Mouse (Mus musculus): Measurements from ENCODE around the gene Trim47. TPM values are rescaled to one million over a fixed set of nuclear protein-coding genes. Genes with fewer than 3 reads are reported as not detected.
A peak's percentile ranks its signal among the peaks of the same experiment; 100 is the strongest.
"Not testable (repeated sequence)": the region's sequence is repeated elsewhere in the genome, so short reads cannot be mapped to it uniquely, and the experiment has no call there.

The Trim47 gene
- polyA plus RNA-seq, 1 experiment from 2014 or later = 13.1 TPM

DNA sequence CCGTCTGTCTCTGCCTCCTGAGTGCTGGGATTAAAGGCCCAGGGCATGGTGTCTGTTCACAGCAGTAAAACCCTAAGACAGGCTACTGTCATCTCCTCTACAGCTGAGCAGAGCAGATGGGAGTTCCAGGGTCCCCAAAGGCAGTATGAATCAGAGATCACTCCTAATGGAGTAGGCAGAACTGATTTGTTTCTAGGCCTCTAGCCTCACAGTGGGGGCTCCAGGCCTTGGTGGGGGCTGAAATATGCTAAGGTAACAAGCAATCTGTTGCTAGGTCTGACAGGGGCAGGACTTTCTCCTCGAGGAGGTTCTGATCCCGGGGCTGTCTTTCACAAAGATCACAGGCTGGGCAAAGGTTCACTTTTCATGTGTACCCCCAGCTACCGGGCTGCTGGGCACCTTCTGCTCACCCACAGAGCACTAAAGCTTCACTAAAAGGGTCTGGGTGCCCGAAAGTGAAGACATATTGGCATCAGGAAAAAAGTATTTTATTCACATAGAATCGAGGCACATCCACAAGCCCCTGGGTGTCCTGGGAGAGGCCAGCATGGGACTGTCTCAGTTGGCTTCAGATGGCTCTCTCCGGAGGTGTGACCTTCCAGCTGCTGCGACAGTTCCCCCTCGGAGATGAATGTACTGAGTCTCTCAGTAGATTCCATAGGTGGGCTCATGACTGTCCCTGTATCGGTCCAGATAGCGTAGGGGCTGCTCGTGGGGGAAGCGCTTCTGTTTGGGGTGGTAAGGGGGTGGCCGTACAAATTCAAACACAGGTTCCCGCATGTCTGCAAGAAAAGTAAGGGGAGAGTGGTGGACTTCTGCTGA lies 4.5 kb upstream of the Trim47 start:
- peak overlapping the region; percentile 43; the same call in 1 of the 2 replicates for H3K4me3 ChIP-seq (ENCODE audit: low read depth, low read length)
- peaks cover 18% of the 10 kb centered on the region for H3K4me1 ChIP-seq (replicated peaks; ENCODE audit: control insufficient read depth, insufficient read depth, low read length)
- peaks cover 37% of the 10 kb centered on the region for H3K36me3 ChIP-seq (ENCODE audit: control insufficient read depth, insufficient read depth, low read length)
- H3K27ac ChIP-seq (ENCODE audit: low read depth) = peak overlapping the region; percentile 84
- WGBS = 78% methylated on average over 15 of the region's 15 CpGs
- no peaks in the 10 kb centered on the region for H3K27me3 ChIP-seq (replicated peaks; ENCODE audit: control insufficient read depth, insufficient read depth, low read length)
- DNase-seq (ENCODE audit: low spot score) (peak; percentile 67), ATAC-seq (replicated peaks; ENCODE audit: low FRiP score, low TSS enrichment, low read depth) (no peak)
- peak overlapping the region; percentile 67 for H3K9ac ChIP-seq (ENCODE audit: low read length)
- peak overlapping the region; percentile 50 for H3K4me2 ChIP-seq (ENCODE audit: low read length)
- H3K9me3 ChIP-seq (ENCODE audit: control insufficient read depth, low read length) = no peaks in the 10 kb centered on the region

DNA sequence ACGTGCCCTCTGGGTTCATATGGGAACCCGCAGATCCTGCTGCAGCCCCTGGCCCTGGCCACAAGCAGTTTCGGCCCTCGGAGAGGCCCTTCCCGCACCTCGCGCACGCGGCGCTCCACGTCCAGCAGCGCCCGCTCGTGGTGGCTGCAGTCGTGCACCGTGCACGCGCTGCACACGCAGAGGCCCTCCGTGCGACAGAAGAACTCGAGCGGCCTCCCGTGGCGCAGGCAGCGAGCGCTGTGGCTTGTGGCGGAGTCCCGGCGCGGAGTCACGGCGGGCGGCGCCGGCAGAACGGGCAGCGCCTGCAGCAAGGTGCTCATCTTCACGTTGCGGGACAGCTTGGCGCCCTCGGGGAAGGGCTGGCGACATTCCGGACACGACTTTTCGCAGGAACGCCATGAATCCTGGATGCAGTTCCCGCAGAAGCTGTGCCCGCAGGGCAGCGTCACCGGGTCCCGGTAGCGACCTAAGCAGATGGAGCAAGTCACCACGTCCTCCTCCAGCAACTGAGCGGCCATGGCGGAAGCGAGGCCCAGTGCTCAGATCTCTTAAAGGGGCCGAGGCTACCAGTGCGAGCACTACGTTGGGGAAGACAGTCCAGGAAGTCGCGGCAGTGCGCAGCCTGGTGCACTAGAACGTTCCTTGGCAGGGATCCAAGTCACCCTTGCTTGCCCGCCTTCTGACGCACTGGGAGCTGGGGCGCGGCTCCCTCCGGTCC lies 3.6 kb upstream of the Trim47 start, which contains the start of gene Trim65:
Trim65 (minus strand) TSS at position 641 of the 718 bp plus-strand sequence.
- Histone ChIP-seq H3K27ac (ENCODE audit: low read depth) (peak within 1 kb of the TSS; percentile 84), H3K4me1 (replicated peaks; ENCODE audit: control insufficient read depth, insufficient read depth, low read length) (peaks cover 18% of the 10 kb centered on the region), H3K27me3 (replicated peaks; ENCODE audit: control insufficient read depth, insufficient read depth, low read length) (no peaks in the 10 kb centered on the region), H3K9ac (ENCODE audit: low read length) (peak within 1 kb of the TSS; percentile 67), H3K4me2 (ENCODE audit: low read length) (peak within 1 kb of the TSS; percentile 50), H3K9me3 (ENCODE audit: control insufficient read depth, low read length) (no peaks in the 10 kb centered on the region), H3K36me3 (ENCODE audit: control insufficient read depth, insufficient read depth, low read length) (peaks cover 43% of the 10 kb centered on the region), H3K4me3 (ENCODE audit: low read depth, low read length) (peak within 1 kb of the TSS; percentile 43)
- peak; percentile 82 for ATAC-seq (replicated peaks; ENCODE audit: low FRiP score, low TSS enrichment, low read depth)
- peak; percentile 93 for DNase-seq (ENCODE audit: low spot score)
- under 1% methylated on average over 69 of the region's 69 CpGs for WGBS

DNA sequence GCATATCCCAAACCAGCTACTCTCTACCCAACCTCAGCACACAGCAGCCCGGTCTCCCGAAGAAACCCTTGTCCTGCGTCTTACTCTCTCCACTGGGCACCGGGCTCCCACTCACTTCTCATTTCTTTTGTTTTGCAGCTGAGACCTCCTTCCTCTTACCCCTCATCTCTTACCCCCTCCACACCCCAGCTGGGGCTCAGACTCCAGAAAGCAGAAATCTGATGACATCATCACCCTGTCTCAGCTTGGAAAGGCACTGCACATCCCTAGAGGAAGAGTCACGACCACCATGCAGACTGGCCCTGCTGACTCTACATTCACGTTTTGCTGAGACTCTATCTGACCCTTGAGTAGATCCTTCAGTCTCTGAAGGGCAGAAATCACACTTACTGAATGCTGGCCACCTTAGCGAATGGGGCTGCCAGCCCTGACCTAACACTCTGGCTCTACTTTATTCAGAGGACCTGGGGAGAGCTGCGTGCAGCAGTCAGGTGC lies 3.0 kb upstream of the Trim47 start:
- H3K4me1 ChIP-seq (replicated peaks; ENCODE audit: control insufficient read depth, insufficient read depth, low read length) = peaks cover 18% of the 10 kb centered on the region
- WGBS = 42% methylated on average over 8 of the region's 8 CpGs
- ATAC-seq (replicated peaks; ENCODE audit: low FRiP score, low TSS enrichment, low read depth) (peak; percentile 24; the same call in 1 of the 2 replicates), DNase-seq (ENCODE audit: low spot score) (no peak)
- no peaks in the 10 kb centered on the region for H3K9me3 ChIP-seq (ENCODE audit: control insufficient read depth, low read length)
- peak overlapping the region; percentile 43 for H3K4me3 ChIP-seq (ENCODE audit: low read depth, low read length)
- peak overlapping the region; percentile 84 for H3K27ac ChIP-seq (ENCODE audit: low read depth)
- peak overlapping the region; percentile 50 for H3K4me2 ChIP-seq (ENCODE audit: low read length)
- H3K9ac ChIP-seq (ENCODE audit: low read length) = peak overlapping the region; percentile 67
- H3K36me3 ChIP-seq (ENCODE audit: control insufficient read depth, insufficient read depth, low read length) = peaks cover 46% of the 10 kb centered on the region
- H3K27me3 ChIP-seq (replicated peaks; ENCODE audit: control insufficient read depth, insufficient read depth, low read length) = no peaks in the 10 kb centered on the region

DNA sequence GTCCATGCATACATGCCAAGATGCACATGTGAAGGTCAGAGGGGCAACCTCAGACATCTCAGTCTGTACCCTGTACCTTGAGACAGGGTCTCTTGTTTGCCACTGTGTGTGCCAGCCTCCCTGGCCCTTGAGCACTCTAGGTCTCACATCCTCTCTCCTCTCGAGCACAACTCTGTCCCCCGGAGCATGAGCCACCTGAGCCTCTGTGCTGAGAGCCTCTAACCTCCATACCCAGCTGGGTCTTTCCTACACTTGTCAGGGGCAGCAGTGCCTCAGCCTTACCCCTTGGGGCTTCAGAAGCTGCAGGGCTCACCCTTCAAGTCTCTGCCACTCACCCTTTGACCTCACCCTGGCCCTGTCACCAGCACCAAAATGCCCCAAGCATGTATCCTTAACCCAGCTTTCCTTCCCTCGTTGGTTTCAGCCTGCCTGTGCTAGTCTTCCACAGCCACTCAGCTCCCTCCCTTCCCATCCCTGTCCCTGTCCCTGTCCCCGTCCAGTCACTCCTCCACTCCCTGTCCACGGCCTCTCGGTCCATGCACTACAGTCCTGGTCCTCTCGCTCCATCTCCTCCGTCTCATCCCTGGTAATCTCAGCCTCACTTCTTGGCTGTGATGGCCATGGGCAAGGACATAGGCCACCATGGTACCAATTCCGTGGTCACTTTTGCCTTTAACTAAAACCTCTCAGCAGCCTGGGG lies 2.2 kb upstream of the Trim47 start:
- ATAC-seq (replicated peaks; ENCODE audit: low FRiP score, low TSS enrichment, low read depth) = no peak
- Histone ChIP-seq H3K36me3 (ENCODE audit: control insufficient read depth, insufficient read depth, low read length) (peaks cover 38% of the 10 kb centered on the region), H3K9ac (ENCODE audit: low read length) (peak overlapping the region; percentile 67; the same call in 1 of the 2 replicates), H3K4me1 (replicated peaks; ENCODE audit: control insufficient read depth, insufficient read depth, low read length) (peaks cover 18% of the 10 kb centered on the region), H3K27me3 (replicated peaks; ENCODE audit: control insufficient read depth, insufficient read depth, low read length) (no peaks in the 10 kb centered on the region), H3K4me3 (ENCODE audit: low read depth, low read length) (peak overlapping the region; percentile 43; the same call in 1 of the 2 replicates), H3K9me3 (ENCODE audit: control insufficient read depth, low read length) (no peaks in the 10 kb centered on the region), H3K4me2 (ENCODE audit: low read length) (peak overlapping the region; percentile 50), H3K27ac (ENCODE audit: low read depth) (no peak overlapping the region)
- 86% methylated on average over 9 of the region's 9 CpGs for WGBS
- DNase-seq (ENCODE audit: low spot score) = no peak

DNA sequence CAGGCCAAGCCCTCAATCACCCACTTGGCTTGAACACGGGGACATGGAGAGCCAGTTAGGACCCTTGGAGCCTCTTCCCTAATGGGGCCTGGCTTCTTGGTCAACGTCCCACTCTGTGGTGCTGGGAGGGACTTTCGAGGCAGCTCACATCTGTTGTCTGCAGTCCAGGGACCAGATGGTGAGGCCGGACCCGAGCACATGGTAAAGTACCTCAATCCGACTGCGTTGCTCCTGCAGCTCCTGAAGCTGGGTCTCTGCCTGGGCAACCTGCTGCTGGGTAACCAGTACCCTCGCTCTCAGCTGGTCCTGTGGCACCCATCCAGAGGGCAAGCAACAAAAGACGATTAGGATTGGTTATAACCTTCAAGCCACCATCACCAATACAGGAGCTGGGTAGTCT lies 976 bp upstream of the Trim47 start:
- H3K9me3 ChIP-seq (ENCODE audit: control insufficient read depth, low read length) = no peaks in the 10 kb centered on the region
- H3K9ac ChIP-seq (ENCODE audit: low read length) = no peak overlapping the region
- DNase-seq (ENCODE audit: low spot score) = no peak
- peak overlapping the region; percentile 30; the same call in 1 of the 2 replicates for H3K4me2 ChIP-seq (ENCODE audit: low read length)
- no peaks in the 10 kb centered on the region for H3K27me3 ChIP-seq (replicated peaks; ENCODE audit: control insufficient read depth, insufficient read depth, low read length)
- H3K4me1 ChIP-seq (replicated peaks; ENCODE audit: control insufficient read depth, insufficient read depth, low read length) = peaks cover 18% of the 10 kb centered on the region
- no peak overlapping the region for H3K4me3 ChIP-seq (ENCODE audit: low read depth, low read length)
- peaks cover 30% of the 10 kb centered on the region for H3K36me3 ChIP-seq (ENCODE audit: control insufficient read depth, insufficient read depth, low read length)
- ATAC-seq (replicated peaks; ENCODE audit: low FRiP score, low TSS enrichment, low read depth) = no peak
- WGBS = 66% methylated on average over 9 of the region's 9 CpGs
- H3K27ac ChIP-seq (ENCODE audit: low read depth) = no peak overlapping the region

DNA sequence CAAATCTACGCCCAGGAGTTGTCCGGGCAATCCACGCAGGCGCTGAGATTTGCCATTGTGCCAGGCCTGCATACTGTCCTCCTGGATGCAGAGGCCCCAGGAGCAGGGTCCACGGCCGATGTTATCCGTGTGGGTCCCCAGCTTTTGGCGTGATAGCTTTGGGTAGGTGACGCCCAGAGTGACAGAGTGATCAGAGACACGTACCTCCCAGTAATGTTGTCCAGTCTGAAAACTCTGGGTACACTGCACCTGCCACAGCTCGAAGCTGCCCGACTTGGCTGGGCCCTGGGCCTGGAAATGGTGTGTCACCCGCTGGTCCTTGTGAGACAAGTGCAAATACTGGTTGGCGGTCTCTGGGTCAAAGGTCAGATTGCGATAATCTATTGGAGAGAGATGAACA lies 749 bp downstream of the Trim47 start:
- no peak for ATAC-seq (replicated peaks; ENCODE audit: low FRiP score, low TSS enrichment, low read depth)

DNA sequence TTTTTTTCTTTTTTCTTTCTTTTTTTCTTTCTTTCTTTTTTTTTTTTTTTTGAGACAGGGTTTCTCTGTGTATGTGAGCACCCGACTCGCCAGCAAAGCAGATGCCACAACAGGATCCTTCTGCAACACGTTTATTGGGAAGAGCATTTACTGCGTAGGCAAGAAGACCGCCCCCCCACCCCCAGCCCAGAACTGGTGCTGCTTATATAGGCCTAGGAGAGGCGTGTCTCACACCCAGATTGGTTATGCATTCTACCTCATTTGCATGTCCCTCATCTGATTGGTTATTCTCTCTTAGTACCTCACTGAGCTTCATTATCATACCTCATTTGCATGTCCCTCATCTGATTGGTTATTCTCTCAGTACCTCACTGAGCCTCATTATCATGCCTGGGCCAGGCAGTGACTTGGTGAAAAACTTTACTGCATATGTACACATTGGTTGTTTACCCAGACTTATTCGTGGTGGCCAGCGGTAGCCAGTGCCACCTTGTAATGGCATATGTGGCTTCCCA lies 5.2 kb downstream of the Trim47 start:
- not testable (repeated sequence) for ATAC-seq (replicated peaks; ENCODE audit: low FRiP score, low TSS enrichment, low read depth); H3K4me1 ChIP-seq (replicated peaks; ENCODE audit: control insufficient read depth, insufficient read depth, low read length); H3K4me2 ChIP-seq (ENCODE audit: low read length); DNase-seq (ENCODE audit: low spot score); H3K27me3 ChIP-seq (replicated peaks; ENCODE audit: control insufficient read depth, insufficient read depth, low read length); H3K9ac ChIP-seq (ENCODE audit: low read length); H3K27ac ChIP-seq (ENCODE audit: low read depth); H3K4me3 ChIP-seq (ENCODE audit: low read depth, low read length); H3K9me3 ChIP-seq (ENCODE audit: control insufficient read depth, low read length)
- 93% methylated on average over 8 of the region's 8 CpGs for WGBS
- peaks cover 19% of the 10 kb centered on the region for H3K36me3 ChIP-seq (ENCODE audit: control insufficient read depth, insufficient read depth, low read length)

More for the DNA sequence above, 749 bp downstream of the Trim47 start:
- H3K9ac ChIP-seq (ENCODE audit: low read length) = no peak overlapping the region
- no peak overlapping the region for H3K4me3 ChIP-seq (ENCODE audit: low read depth, low read length)
- no peaks in the 10 kb centered on the region for H3K27me3 ChIP-seq (replicated peaks; ENCODE audit: control insufficient read depth, insufficient read depth, low read length)
- H3K4me2 ChIP-seq (ENCODE audit: low read length) = no peak overlapping the region
- WGBS = 92% methylated on average over 15 of the region's 15 CpGs
- H3K9me3 ChIP-seq (ENCODE audit: control insufficient read depth, low read length) = no peaks in the 10 kb centered on the region
- peaks cover 19% of the 10 kb centered on the region for H3K36me3 ChIP-seq (ENCODE audit: control insufficient read depth, insufficient read depth, low read length)
- H3K27ac ChIP-seq (ENCODE audit: low read depth) = no peak overlapping the region
- H3K4me1 ChIP-seq (replicated peaks; ENCODE audit: control insufficient read depth, insufficient read depth, low read length) = peaks cover 18% of the 10 kb centered on the region
- DNase-seq (ENCODE audit: low spot score) = no peak

DNA sequence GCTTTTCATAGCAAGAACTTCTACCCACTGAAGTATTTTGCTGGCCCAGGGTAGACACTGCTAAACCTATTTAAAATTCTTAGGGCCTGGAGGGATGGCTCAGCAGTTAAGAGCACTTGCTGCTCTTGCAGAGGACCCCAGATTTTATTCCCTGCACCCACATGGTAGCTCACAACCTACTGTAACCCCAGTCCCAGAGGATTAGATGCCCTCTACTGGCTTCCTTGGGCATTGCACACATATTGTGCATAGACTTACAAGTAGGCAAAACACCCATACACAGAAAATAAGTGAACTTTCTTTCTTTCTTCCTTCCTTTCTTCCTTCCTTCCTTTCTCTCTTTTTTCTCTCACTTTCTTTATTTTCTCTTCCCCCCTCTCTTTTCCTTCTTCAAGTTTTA lies 9.2 kb downstream of the Trim47 start:
- Histone ChIP-seq H3K27ac (ENCODE audit: low read depth) (no peak overlapping the region), H3K27me3 (replicated peaks; ENCODE audit: control insufficient read depth, insufficient read depth, low read length) (no peaks in the 10 kb centered on the region), H3K9me3 (ENCODE audit: control insufficient read depth, low read length) (no peaks in the 10 kb centered on the region), H3K4me2 (ENCODE audit: low read length) (no peak overlapping the region), H3K9ac (ENCODE audit: low read length) (no peak overlapping the region), H3K4me1 (replicated peaks; ENCODE audit: control insufficient read depth, insufficient read depth, low read length) (no peaks in the 10 kb centered on the region), H3K36me3 (ENCODE audit: control insufficient read depth, insufficient read depth, low read length) (peaks cover 3% of the 10 kb centered on the region; the same call in 1 of the 2 replicates), H3K4me3 (ENCODE audit: low read depth, low read length) (no peak overlapping the region)
- ATAC-seq (replicated peaks; ENCODE audit: low FRiP score, low TSS enrichment, low read depth) = no peak
- no peak for DNase-seq (ENCODE audit: low spot score)
